Mouse (Mus musculus) heart, postnatal 0 days (tissue): ENCODE data around the gene Nkx2-5.

Source experiments
- CTCF ChIP-seq: IDR thresholded peaks from 2 replicates; pipeline ENCODE4 v1.5.1; 2016; ENCODE audit warnings: antibody characterized with exemption, control low read depth, low read depth
- EP300 ChIP-seq: IDR thresholded peaks from 2 replicates; pipeline ENCODE4 v1.6.1; 2016; ENCODE audit warnings: antibody characterized with exemption, low read depth

- TF ChIP-seq CTCF (no peak), EP300 (no peak)
Measured at GRCm38 (mm10) chr17:26838911-26839717, 5.7 kb downstream of the Nkx2-5 start.
